Mouse (Mus musculus) lung, embryonic 14.5 days (tissue): ENCODE measurements around the gene Gpr84. TPM values are rescaled to one million over a fixed set of nuclear protein-coding genes. Genes with fewer than 3 reads are reported as not detected.
A peak's percentile ranks its signal among the peaks of the same experiment; 100 is the strongest.

Experiments used
- ATAC-seq: fragments of 200-750 bp; cut with Nextera tagmentation; 2 replicates; pipeline ENCODE4 v1.8.0; 2017; ENCODE audit warnings: mild to moderate bottlenecking, moderate TSS enrichment, moderate library complexity; ENCODE audit not compliant: insufficient read depth
- DNase-seq: peaks from one replicate; pipeline ENCODE4 v3.0.0-alpha.2; 2015
- H3K27ac ChIP-seq: fragments of 300-500 bp; sonication (generic); 2 replicates; pipeline ENCODE4 v1.5.1; 2014; ENCODE audit warnings: low read depth, mild to moderate bottlenecking, moderate library complexity
- H3K27me3 ChIP-seq: fragments of 300-500 bp; sonication (generic); 2 replicates; pipeline ENCODE4 v1.6.1; 2014; ENCODE audit warnings: low read length, control low read depth; ENCODE audit not compliant: insufficient read depth
- H3K36me3 ChIP-seq: fragments of 300-500 bp; sonication (generic); 2 replicates; pipeline ENCODE4 v1.6.1; 2014; ENCODE audit warnings: control low read depth; ENCODE audit not compliant: insufficient read depth
- H3K4me1 ChIP-seq: fragments of 300-500 bp; sonication (generic); 2 replicates; pipeline ENCODE4 v1.6.1; 2014; ENCODE audit warnings: antibody characterized with exemption, control low read depth; ENCODE audit not compliant: insufficient read depth
- H3K4me2 ChIP-seq: fragments of 300-500 bp; sonication (generic); 2 replicates; pipeline ENCODE4 v1.6.1; 2014; ENCODE audit warnings: mild to moderate bottlenecking
- H3K4me3 ChIP-seq: fragments of 300-500 bp; sonication (generic); 2 replicates; pipeline ENCODE4 v1.5.1; 2014; ENCODE audit warnings: low read depth, low read length
- H3K9ac ChIP-seq: fragments of 300-500 bp; sonication (generic); 2 replicates; pipeline ENCODE4 v1.6.1; 2014
- H3K9me3 ChIP-seq: fragments of 300-500 bp; sonication (generic); 2 replicates; pipeline ENCODE4 v1.6.1; 2016; ENCODE audit warnings: low read depth, low read length, control low read depth
- CTCF ChIP-seq: IDR thresholded peaks from 2 replicates; pipeline ENCODE4 v1.5.1; 2016; ENCODE audit warnings: antibody characterized with exemption, low read depth
- WGBS: fragments of 180-500 bp; shearing (Covaris S2); extraction: QIAGEN DNeasy Blood & Tissue Kit; methylation state at CpG from one replicate; pipeline ENCODE4 v1.1.7; 2014; 5-methylcytosine and 5-hydroxymethylcytosine counted together
- polyA plus RNA-seq: library from polyadenylated mRNA; unstranded; fragments of >200 nt; fragmentation: Nextera tagmentation; extraction: Ambion mirVana; gene quantifications from 2 replicates; pipeline ENCODE4 v1.2.1, GENCODE M21; 2014

Gene Gpr84
- polyA plus RNA-seq, 1 experiment from 2014 or later, result not detected

- H3K4me2 ChIP-seq, result peak overlapping the region; percentile 83
- H3K4me1 ChIP-seq, result peaks cover 8% of the 10 kb centered on the region; the same call in 1 of the 2 replicates
- no peaks in the 10 kb centered on the region for H3K9me3 ChIP-seq
- peak overlapping the region; percentile 69 for H3K9ac ChIP-seq
- DNase-seq (no peak), ATAC-seq (no peak)
- peaks cover 13% of the 10 kb centered on the region for H3K36me3 ChIP-seq
- peak overlapping the region; percentile 65 for H3K4me3 ChIP-seq
- H3K27ac ChIP-seq, result no peak overlapping the region
- H3K27me3 ChIP-seq, result no peaks in the 10 kb centered on the region
- TF ChIP-seq CTCF, result no peak
- 46% methylated on average over 4 of the region's 4 CpGs for WGBS
These were observed 12.0 kb upstream of the Gpr84 start for GRCm38 (mm10) chr15:103322396-103322795.

- Histone ChIP-seq H3K9me3 (no peaks in the 10 kb centered on the region), H3K27ac (no peak overlapping the region), H3K4me3 (no peak overlapping the region), H3K4me1 (peaks cover 8% of the 10 kb centered on the region; the same call in 1 of the 2 replicates), H3K36me3 (peaks cover 24% of the 10 kb centered on the region), H3K27me3 (no peaks in the 10 kb centered on the region), H3K4me2 (no peak overlapping the region), H3K9ac (no peak overlapping the region)
- TF ChIP-seq CTCF, result peak; percentile 75
- 62% methylated on average over 1 of the region's 1 CpGs for WGBS
- ATAC-seq (no peak), DNase-seq (peak; percentile 68)
These were observed 10.7 kb upstream of the Gpr84 start for GRCm38 (mm10) chr15:103321076-103321475.

- DNase-seq (no peak), ATAC-seq (no peak)
- TF ChIP-seq CTCF, result no peak
- Histone ChIP-seq H3K4me1 (peaks cover 8% of the 10 kb centered on the region), H3K27me3 (no peaks in the 10 kb centered on the region), H3K4me3 (no peak overlapping the region), H3K9me3 (no peaks in the 10 kb centered on the region), H3K9ac (no peak overlapping the region), H3K36me3 (peaks cover 32% of the 10 kb centered on the region), H3K4me2 (no peak overlapping the region), H3K27ac (no peak overlapping the region)
- WGBS, result 57% methylated on average over 3 of the region's 3 CpGs
These were observed 7.9 kb upstream of the Gpr84 start for GRCm38 (mm10) chr15:103318201-103318816.

GRCm38 (mm10) chr15:103317731-103318130 lies 7.3 kb upstream of the Gpr84 start:
- Histone ChIP-seq H3K4me3 (no peak overlapping the region), H3K9ac (no peak overlapping the region), H3K27ac (no peak overlapping the region), H3K27me3 (no peaks in the 10 kb centered on the region), H3K36me3 (peaks cover 32% of the 10 kb centered on the region), H3K9me3 (no peaks in the 10 kb centered on the region), H3K4me2 (no peak overlapping the region), H3K4me1 (peaks cover 7% of the 10 kb centered on the region)
- no peak for DNase-seq
- 85% methylated on average over 8 of the region's 8 CpGs for WGBS
- TF ChIP-seq CTCF, result no peak
- ATAC-seq, result no peak

- Histone ChIP-seq H3K27me3 (no peaks in the 10 kb centered on the region), H3K4me3 (no peak overlapping the region), H3K4me1 (peaks cover under 1% of the 10 kb centered on the region; the same call in 1 of the 2 replicates), H3K9ac (no peak overlapping the region), H3K4me2 (no peak overlapping the region), H3K36me3 (peaks cover 32% of the 10 kb centered on the region), H3K27ac (no peak overlapping the region), H3K9me3 (no peaks in the 10 kb centered on the region)
- DNase-seq, result no peak
- no peak for ATAC-seq
- no peak for TF ChIP-seq CTCF
These were observed 6.7 kb upstream of the Gpr84 start for GRCm38 (mm10) chr15:103317120-103317519.

GRCm38 (mm10) chr15:103315979-103316776 lies 5.8 kb upstream of the Gpr84 start:
- Histone ChIP-seq H3K9me3 (no peaks in the 10 kb centered on the region), H3K9ac (no peak overlapping the region), H3K27me3 (no peaks in the 10 kb centered on the region), H3K36me3 (peaks cover 32% of the 10 kb centered on the region), H3K4me3 (no peak overlapping the region), H3K27ac (no peak overlapping the region), H3K4me2 (no peak overlapping the region), H3K4me1 (no peaks in the 10 kb centered on the region; the same call in 1 of the 2 replicates)
- ATAC-seq (peak; percentile 0; the same call in 1 of the 2 replicates), DNase-seq (no peak)
- no peak for TF ChIP-seq CTCF
- WGBS, result 71% methylated on average over 10 of the region's 10 CpGs

- ATAC-seq (peak; percentile 84), DNase-seq (peak; percentile 92)
- Histone ChIP-seq H3K36me3 (peaks cover 32% of the 10 kb centered on the region), H3K4me2 (peak overlapping the region; percentile 63), H3K27me3 (no peaks in the 10 kb centered on the region), H3K4me1 (no peaks in the 10 kb centered on the region; the same call in 1 of the 2 replicates), H3K27ac (no peak overlapping the region), H3K4me3 (peak overlapping the region; percentile 25), H3K9ac (peak overlapping the region; percentile 7; the same call in 1 of the 2 replicates), H3K9me3 (no peaks in the 10 kb centered on the region)
- WGBS, result 4% methylated on average over 18 of the region's 18 CpGs
- peak; percentile 94 for TF ChIP-seq CTCF
These were observed 4.6 kb upstream of the Gpr84 start for GRCm38 (mm10) chr15:103315011-103315502.
